Mouse (Mus musculus): ENCODE results near the gene 2610318N02Rik. TPM values are rescaled to one million over a fixed set of nuclear protein-coding genes. Genes with fewer than 3 reads are reported as not detected.

The 2610318N02Rik gene
- polyA plus RNA-seq, 1 experiment = 35.9 TPM

- TF ChIP-seq CTCF (IDR thresholded peaks at IDR 0.05; ENCODE audit: borderline replicate concordance, extremely low read depth, insufficient read depth, insufficient read length) = no peak
- TF ChIP-seq POLR2A (IDR thresholded peaks at IDR 0.05; ENCODE audit: borderline replicate concordance, extremely low read depth, insufficient read depth, insufficient read length, poor library complexity, severe bottlenecking) = no peak
Measured at GRCm38 (mm10) chr16:17104600-17104999, 20.4 kb downstream of the 2610318N02Rik start.

GRCm38 (mm10) chr16:17102630-17103220, 22.2 kb downstream of the 2610318N02Rik start:
- TF ChIP-seq CTCF (IDR thresholded peaks at IDR 0.05; ENCODE audit: borderline replicate concordance, extremely low read depth, insufficient read depth, insufficient read length) (no peak), POLR2A (IDR thresholded peaks at IDR 0.05; ENCODE audit: borderline replicate concordance, extremely low read depth, insufficient read depth, insufficient read length, poor library complexity, severe bottlenecking) (no peak)
- DNase-seq (ENCODE audit: low read depth) = peak; percentile 82

More at GRCm38 (mm10) chr16:17104600-17104999, 20.4 kb downstream of the 2610318N02Rik start:
- DNase-seq (ENCODE audit: low read depth) = no peak

- TF ChIP-seq POLR2A (IDR thresholded peaks at IDR 0.05; ENCODE audit: borderline replicate concordance, extremely low read depth, insufficient read depth, insufficient read length, poor library complexity, severe bottlenecking) (no peak), CTCF (IDR thresholded peaks at IDR 0.05; ENCODE audit: borderline replicate concordance, extremely low read depth, insufficient read depth, insufficient read length) (no peak)
- DNase-seq (ENCODE audit: low read depth) = no peak
Measured at GRCm38 (mm10) chr16:17096938-17097337, 28.0 kb downstream of the 2610318N02Rik start.

- DNase-seq (ENCODE audit: low read depth) = peak; percentile 24
- peak; percentile 13; the same call in 1 of the 2 replicates for TF ChIP-seq CTCF (IDR thresholded peaks at IDR 0.05; ENCODE audit: borderline replicate concordance, extremely low read depth, insufficient read depth, insufficient read length)
- TF ChIP-seq POLR2A (IDR thresholded peaks at IDR 0.05; ENCODE audit: borderline replicate concordance, extremely low read depth, insufficient read depth, insufficient read length, poor library complexity, severe bottlenecking) = no peak
Measured at GRCm38 (mm10) chr16:17088346-17088745, 36.6 kb downstream of the 2610318N02Rik start.

- TF ChIP-seq CTCF (IDR thresholded peaks at IDR 0.05; ENCODE audit: borderline replicate concordance, extremely low read depth, insufficient read depth, insufficient read length) = no peak
- TF ChIP-seq POLR2A (IDR thresholded peaks at IDR 0.05; ENCODE audit: borderline replicate concordance, extremely low read depth, insufficient read depth, insufficient read length, poor library complexity, severe bottlenecking) = no peak
- DNase-seq (ENCODE audit: low read depth) = no peak
Measured at GRCm38 (mm10) chr16:17086669-17087193, 38.2 kb downstream of the 2610318N02Rik start.

- DNase-seq (ENCODE audit: low read depth) = no peak
- TF ChIP-seq CTCF (IDR thresholded peaks at IDR 0.05; ENCODE audit: borderline replicate concordance, extremely low read depth, insufficient read depth, insufficient read length) = no peak
- no peak for TF ChIP-seq POLR2A (IDR thresholded peaks at IDR 0.05; ENCODE audit: borderline replicate concordance, extremely low read depth, insufficient read depth, insufficient read length, poor library complexity, severe bottlenecking)
Measured at GRCm38 (mm10) chr16:17086241-17086640, 38.7 kb downstream of the 2610318N02Rik start.

GRCm38 (mm10) chr16:17085636-17086035, 39.3 kb downstream of the 2610318N02Rik start:
- TF ChIP-seq CTCF (IDR thresholded peaks at IDR 0.05; ENCODE audit: borderline replicate concordance, extremely low read depth, insufficient read depth, insufficient read length) (no peak), POLR2A (IDR thresholded peaks at IDR 0.05; ENCODE audit: borderline replicate concordance, extremely low read depth, insufficient read depth, insufficient read length, poor library complexity, severe bottlenecking) (no peak)
- DNase-seq (ENCODE audit: low read depth) = no peak

- DNase-seq (ENCODE audit: low read depth) = no peak
- TF ChIP-seq CTCF (IDR thresholded peaks at IDR 0.05; ENCODE audit: borderline replicate concordance, extremely low read depth, insufficient read depth, insufficient read length) = no peak
- no peak for TF ChIP-seq POLR2A (IDR thresholded peaks at IDR 0.05; ENCODE audit: borderline replicate concordance, extremely low read depth, insufficient read depth, insufficient read length, poor library complexity, severe bottlenecking)
Measured at GRCm38 (mm10) chr16:17082121-17082792, 42.7 kb downstream of the 2610318N02Rik start.

GRCm38 (mm10) chr16:17078101-17078500, 46.9 kb downstream of the 2610318N02Rik start:
- peak; percentile 82 for DNase-seq (ENCODE audit: low read depth)
- TF ChIP-seq POLR2A (IDR thresholded peaks at IDR 0.05; ENCODE audit: borderline replicate concordance, extremely low read depth, insufficient read depth, insufficient read length, poor library complexity, severe bottlenecking) (no peak), CTCF (IDR thresholded peaks at IDR 0.05; ENCODE audit: borderline replicate concordance, extremely low read depth, insufficient read depth, insufficient read length) (no peak)

GRCm38 (mm10) chr16:17076869-17077268, 48.1 kb downstream of the 2610318N02Rik start:
- TF ChIP-seq POLR2A (IDR thresholded peaks at IDR 0.05; ENCODE audit: borderline replicate concordance, extremely low read depth, insufficient read depth, insufficient read length, poor library complexity, severe bottlenecking) (no peak), CTCF (IDR thresholded peaks at IDR 0.05; ENCODE audit: borderline replicate concordance, extremely low read depth, insufficient read depth, insufficient read length) (no peak; the same call in 1 of the 2 replicates)
- no peak for DNase-seq (ENCODE audit: low read depth)

GRCm38 (mm10) chr16:17076301-17076700, 48.7 kb downstream of the 2610318N02Rik start:
- no peak for DNase-seq (ENCODE audit: low read depth)
- TF ChIP-seq POLR2A (IDR thresholded peaks at IDR 0.05; ENCODE audit: borderline replicate concordance, extremely low read depth, insufficient read depth, insufficient read length, poor library complexity, severe bottlenecking) (no peak), CTCF (IDR thresholded peaks at IDR 0.05; ENCODE audit: borderline replicate concordance, extremely low read depth, insufficient read depth, insufficient read length) (no peak)

Data from brain, embryonic 14.5 days (tissue).